Mouse (Mus musculus) MEL (cell line): ENCODE results near the gene Ap2m1. TPM values are rescaled to one million over a fixed set of nuclear protein-coding genes. Genes with fewer than 3 reads are reported as not detected.

Experiments
- DNase-seq: peaks from one replicate; pipeline ENCODE4 v3.0.0; 2011; ENCODE audit warnings: low read depth, low spot score
- H3K27ac ChIP-seq: 2 replicates; pipeline ENCODE4 v1.5.1; 2012; ENCODE audit warnings: low read depth, mild to moderate bottlenecking, control low read depth, low read length, moderate library complexity; ENCODE audit not compliant: control insufficient read depth
- H3K27me3 ChIP-seq, 2 experiments: fragments of 150-350 bp in 1 of 2; sonication (generic) in 1 of 2; 2 replicates each; pipeline ENCODE4 v1.6.1; 2012; ENCODE audit warnings: low read length in 2 of 2, mild to moderate bottlenecking in 2 of 2, improper control_type of control experiment in 1 of 2, moderate library complexity in 1 of 2; ENCODE audit not compliant: insufficient read depth in 2 of 2, control insufficient read depth in 1 of 2
- H3K36me3 ChIP-seq, 2 experiments: 2 replicates each; pipeline ENCODE4 v1.6.1; 2012 to 2014; ENCODE audit warnings: low read length in 2 of 2, improper control_type of control experiment in 1 of 2, inconsistent platforms in 1 of 2, mild to moderate bottlenecking in 1 of 2; ENCODE audit not compliant: insufficient read depth in 2 of 2, control insufficient read depth in 1 of 2
- H3K4me1 ChIP-seq, 2 experiments: fragments of 150-350 bp in 1 of 2; sonication (generic) in 1 of 2; 2 replicates each; pipeline ENCODE4 v1.6.1; 2012; ENCODE audit warnings: low read length in 2 of 2, improper control_type of control experiment in 1 of 2, mild to moderate bottlenecking in 1 of 2; ENCODE audit not compliant: insufficient read depth in 2 of 2, control insufficient read depth in 1 of 2
- H3K4me3 ChIP-seq, 2 experiments: fragments of 150-350 bp in 1 of 2; sonication (generic) in 1 of 2; 2 replicates each; pipeline ENCODE4 v1.5.1; 2012; ENCODE audit warnings: low read depth in 2 of 2, low read length in 2 of 2, mild to moderate bottlenecking in 2 of 2, moderate library complexity in 2 of 2, control low read depth in 1 of 2, improper control_type of control experiment in 1 of 2; ENCODE audit not compliant: control insufficient read depth in 1 of 2, insufficient read depth in 1 of 2
- H3K79me2 ChIP-seq: 2 replicates; pipeline ENCODE4 v1.6.1; 2012; ENCODE audit warnings: mild to moderate bottlenecking, low read length, moderate library complexity; ENCODE audit not compliant: control insufficient read depth, poor library complexity, insufficient read depth
- H3K9ac ChIP-seq: 2 replicates; pipeline ENCODE4 v1.6.1; 2012; ENCODE audit warnings: low read depth, mild to moderate bottlenecking, control low read depth, low read length, moderate library complexity; ENCODE audit not compliant: control insufficient read depth, poor library complexity, severe bottlenecking
- H3K9me3 ChIP-seq: fragments of 150-350 bp; sonication (generic); replicated peaks from 2 replicates; pipeline ENCODE4 v1.6.1; 2012; ENCODE audit warnings: mild to moderate bottlenecking, low read length, improper control_type of control experiment, moderate library complexity; ENCODE audit not compliant: insufficient read depth
- BHLHE40 ChIP-seq: IDR thresholded peaks from 2 replicates; pipeline ENCODE4 v1.6.1; 2012; ENCODE audit warnings: low read depth, mild to moderate bottlenecking, inconsistent platforms, low read length, improper control_type of control experiment, borderline replicate concordance
- CHD1 ChIP-seq: IDR thresholded peaks from 2 replicates; pipeline ENCODE4 v1.6.1; 2012; ENCODE audit warnings: low read depth, mild to moderate bottlenecking, inconsistent platforms, low read length, improper control_type of control experiment
- CHD2 ChIP-seq: IDR thresholded peaks from 2 replicates; pipeline ENCODE4 v1.6.1; 2011; ENCODE audit warnings: low read length, improper control_type of control experiment
- ELF1 ChIP-seq: IDR thresholded peaks from 2 replicates; pipeline ENCODE4 v1.6.1; 2014; ENCODE audit warnings: low read depth, mild to moderate bottlenecking, inconsistent platforms, low read length, improper control_type of control experiment, moderate library complexity
- ETS1 ChIP-seq: IDR thresholded peaks from 2 replicates; pipeline ENCODE4 v1.6.1; 2012; ENCODE audit warnings: low read depth, mild to moderate bottlenecking, inconsistent platforms, low read length, improper control_type of control experiment, moderate library complexity
- GATA1 ChIP-seq: IDR thresholded peaks from 2 replicates; pipeline ENCODE4 v1.6.1; 2011; ENCODE audit warnings: low read depth, low read length, improper control_type of control experiment
- JUND ChIP-seq: IDR thresholded peaks from 2 replicates; pipeline ENCODE4 v1.6.1; 2011; ENCODE audit warnings: low read depth, mild to moderate bottlenecking, improper control_type of control experiment, low read length
- MAFK ChIP-seq: IDR thresholded peaks from 2 replicates; pipeline ENCODE4 v1.6.1; 2011; ENCODE audit warnings: low read depth, mild to moderate bottlenecking, low read length, improper control_type of control experiment, borderline replicate concordance
- MAZ ChIP-seq: IDR thresholded peaks from 2 replicates; pipeline ENCODE4 v1.6.1; 2012; ENCODE audit warnings: low read depth, mild to moderate bottlenecking, inconsistent platforms, low read length, improper control_type of control experiment
- MXI1 ChIP-seq: IDR thresholded peaks from 2 replicates; pipeline ENCODE4 v1.6.1; 2011; ENCODE audit warnings: mild to moderate bottlenecking, low read depth, low read length, improper control_type of control experiment
- MYB ChIP-seq: IDR thresholded peaks from 2 replicates; pipeline ENCODE4 v1.6.1; 2011; ENCODE audit warnings: mild to moderate bottlenecking, low read depth, low read length, improper control_type of control experiment
- MYC ChIP-seq: IDR thresholded peaks from 2 replicates; pipeline ENCODE4 v1.6.1; 2011; ENCODE audit warnings: low read depth, mild to moderate bottlenecking, low read length, improper control_type of control experiment, moderate library complexity
- NELFE ChIP-seq: IDR thresholded peaks from 2 replicates; pipeline ENCODE4 v1.6.1; 2011; ENCODE audit warnings: low read depth, low read length, improper control_type of control experiment
- NRF1 ChIP-seq: IDR thresholded peaks from 2 replicates; pipeline ENCODE4 v1.6.1; 2014; ENCODE audit warnings: low read depth, mild to moderate bottlenecking, inconsistent platforms, low read length, improper control_type of control experiment, moderate library complexity; ENCODE audit not compliant: poor library complexity, insufficient read depth, severe bottlenecking
- POLR2AphosphoS5 ChIP-seq: IDR thresholded peaks from 2 replicates; pipeline ENCODE4 v1.6.1; 2012; ENCODE audit warnings: low read depth, borderline replicate concordance, mild to moderate bottlenecking, inconsistent platforms, low read length, moderate library complexity, mixed read lengths
- RAD21 ChIP-seq: IDR thresholded peaks from 2 replicates; pipeline ENCODE4 v1.6.1; 2011; ENCODE audit warnings: mild to moderate bottlenecking, low read depth, low read length, improper control_type of control experiment
- RCOR1 ChIP-seq: IDR thresholded peaks from 2 replicates; pipeline ENCODE4 v1.6.1; 2012; ENCODE audit warnings: low read depth, mild to moderate bottlenecking, inconsistent platforms, low read length, improper control_type of control experiment
- SIN3A ChIP-seq: IDR thresholded peaks from 2 replicates; pipeline ENCODE4 v1.6.1; 2012; ENCODE audit warnings: low read length, improper control_type of control experiment, inconsistent platforms
- SMC3 ChIP-seq: IDR thresholded peaks from 2 replicates; pipeline ENCODE4 v1.6.1; 2011; ENCODE audit warnings: low read depth, low read length, improper control_type of control experiment
- TAL1 ChIP-seq: IDR thresholded peaks from 2 replicates; pipeline ENCODE4 v1.6.1; 2012; ENCODE audit warnings: mild to moderate bottlenecking, inconsistent platforms, low read length, moderate library complexity, mixed read lengths
- TCF12 ChIP-seq: IDR thresholded peaks from 2 replicates; pipeline ENCODE4 v1.6.1; 2014; ENCODE audit warnings: low read depth, mild to moderate bottlenecking, inconsistent platforms, low read length, improper control_type of control experiment, moderate library complexity
- UBTF ChIP-seq: IDR thresholded peaks from 2 replicates; pipeline ENCODE4 v1.6.1; 2012; ENCODE audit warnings: low read depth, mild to moderate bottlenecking, inconsistent platforms, low read length, improper control_type of control experiment, moderate library complexity, borderline replicate concordance; ENCODE audit not compliant: insufficient read depth
- USF1 ChIP-seq: IDR thresholded peaks from 2 replicates; pipeline ENCODE4 v1.6.1; 2014; ENCODE audit warnings: low read depth, mild to moderate bottlenecking, inconsistent platforms, low read length, improper control_type of control experiment, moderate library complexity
- USF2 ChIP-seq, 2 experiments: IDR thresholded peaks; 2 replicates each; pipeline ENCODE4 v1.6.1; 2011 to 2012; ENCODE audit warnings: improper control_type of control experiment in 2 of 2, low read length in 2 of 2, borderline replicate concordance in 1 of 2, inconsistent platforms in 1 of 2, low read depth in 1 of 2, mild to moderate bottlenecking in 1 of 2; ENCODE audit not compliant: insufficient read depth in 1 of 2
- ZKSCAN1 ChIP-seq: IDR thresholded peaks from 2 replicates; pipeline ENCODE4 v1.6.1; 2012; ENCODE audit warnings: low read depth, mild to moderate bottlenecking, inconsistent platforms, low read length, improper control_type of control experiment, moderate library complexity
- ZMIZ1 ChIP-seq: IDR thresholded peaks from 2 replicates; pipeline ENCODE4 v1.6.1; 2012; ENCODE audit warnings: low read depth, mild to moderate bottlenecking, inconsistent platforms, low read length, improper control_type of control experiment, moderate library complexity
- ZNF384 ChIP-seq: IDR thresholded peaks from 2 replicates; pipeline ENCODE4 v1.6.1; 2012; ENCODE audit warnings: low read depth, mild to moderate bottlenecking, inconsistent platforms, low read length, improper control_type of control experiment
- polyA plus RNA-seq, 2 experiments: library from polyadenylated mRNA; stranded (reverse) in 1 of 2; unstranded in 1 of 2; fragments of >175 nt in 1 of 2; fragments of >200 nt in 1 of 2; gene quantifications; 2 replicates each; pipeline versions ENCODE4 v1.2.1 to v1.2.4; 2012; ENCODE audit warnings: low replicate concordance in 2 of 2, low read depth in 1 of 2; ENCODE audit not compliant: insufficient read length in 2 of 2, insufficient read depth in 1 of 2, missing spikeins in 1 of 2
- total RNA-seq: library from RNA; depleted of rRNA; stranded (reverse); fragments of 300-350 nt; gene quantifications from 2 replicates; pipeline ENCODE4 v1.2.3, GENCODE M21; 2012

Gene Ap2m1
- total and polyA plus RNA-seq, 3 experiments: 185 to 1,810 (median 312) TPM

GRCm38 (mm10) chr16:20547423-20547822 lies 12.1 kb downstream of the Ap2m1 start:
- peak overlapping the region; percentile 71 to 89 for H3K4me3 ChIP-seq
- no peaks in the 10 kb centered on the region for H3K27me3 ChIP-seq
- H3K36me3 ChIP-seq: peaks cover 6 to 14% of the 10 kb centered on the region in 2 experiments
- no peaks in the 10 kb centered on the region for H3K9me3 ChIP-seq
- H3K79me2 ChIP-seq: peaks cover 13% of the 10 kb centered on the region
- H3K4me1 ChIP-seq: peaks cover 0 to 10% of the 10 kb centered on the region in 2 experiments; a peak in 3 of 4 replicates
- DNase-seq: no peak
- H3K9ac ChIP-seq: peak overlapping the region; percentile 74
- peak overlapping the region; percentile 78 for H3K27ac ChIP-seq
- no peak for TF ChIP-seq MYC
- TF ChIP-seq TCF12: no peak
- TF ChIP-seq ZNF384: no peak
- no peak for TF ChIP-seq SMC3
- no peak for TF ChIP-seq USF1
- no peak for TF ChIP-seq UBTF
- no peak for TF ChIP-seq ELF1
- no peak for TF ChIP-seq BHLHE40

GRCm38 (mm10) chr16:20548096-20548948 lies 13.0 kb downstream of the Ap2m1 start, which contains the start of gene Abcf3:
Gene Abcf3 (plus strand): TSS chr16:20548577.
- Histone ChIP-seq H3K4me1 (peaks cover 0 to 10% of the 10 kb centered on the region in 2 experiments; a peak in 3 of 4 replicates), H3K27me3 (no peaks in the 10 kb centered on the region), H3K27ac (peak within 1 kb of the TSS; percentile 78), H3K9me3 (no peaks in the 10 kb centered on the region), H3K9ac (peak within 1 kb of the TSS; percentile 89), H3K79me2 (peaks cover 13% of the 10 kb centered on the region), H3K4me3 (peak within 1 kb of the TSS; percentile 91 to 94), H3K36me3 (peaks cover 9 to 14% of the 10 kb centered on the region in 2 experiments)
- DNase-seq: peak; percentile 100
- TF ChIP-seq NRF1 (peak; percentile 95), JUND (no peak), SIN3A (peak; percentile 81), ZMIZ1 (peak; percentile 65), ELF1 (peak; percentile 55), MYC (peak; percentile 89), MXI1 (peak; percentile 95), TCF12 (peak; percentile 50; the same call in 1 of the 2 replicates), SMC3 (no peak), USF2 (IDR thresholded peaks at IDR 0.05; ENCODE audit: borderline replicate concordance in 1 of 2, insufficient read depth in 1 of 2, low read depth in 1 of 2, low read length in 2 of 2) (no peak), ZKSCAN1 (no peak), POLR2AphosphoS5 (no peak), MAZ (peak; percentile 57; the same call in 1 of the 2 replicates), USF1 (0 out of 2 replicates have a peak, but pooled peaks have one; percentile 18), NELFE (peak; percentile 86), GATA1 (0 out of 2 replicates have a peak, but pooled peaks have one; percentile 19), TAL1 (peak; percentile 39), BHLHE40 (no peak), MYB (no peak), UBTF (no peak), RCOR1 (no peak), CHD2 (no peak), MAFK (peak; percentile 73; the same call in 1 of the 2 replicates), ETS1 (peak; percentile 47), RAD21 (no peak), CHD1 (no peak)
